Mouse (Mus musculus) midbrain, postnatal 0 days (tissue): Measurements from ENCODE around the gene Fryl. TPM values are rescaled to one million over a fixed set of nuclear protein-coding genes. Genes with fewer than 3 reads are reported as not detected.

Experiments used
- ATAC-seq: fragments of 200-750 bp; cut with Nextera tagmentation; 2 replicates; pipeline ENCODE4 v1.8.0; 2017; ENCODE audit warnings: moderate number of reproducible peaks, mild to moderate bottlenecking, moderate TSS enrichment, moderate library complexity; ENCODE audit not compliant: low FRiP score
- DNase-seq: peaks from one replicate; pipeline ENCODE4 v3.0.0-alpha.2; 2015; ENCODE audit warnings: low spot score
- H3K27ac ChIP-seq: fragments of 300-500 bp; sonication (generic); 2 replicates; pipeline ENCODE4 v1.5.1; 2014; ENCODE audit warnings: low read depth, mild to moderate bottlenecking, low read length, mixed read lengths
- H3K27me3 ChIP-seq: fragments of 300-500 bp; sonication (generic); 2 replicates; pipeline ENCODE4 v1.6.1; 2014; ENCODE audit warnings: low read length, control low read depth, mixed read lengths; ENCODE audit not compliant: insufficient read depth
- H3K36me3 ChIP-seq: fragments of 300-500 bp; sonication (generic); 2 replicates; pipeline ENCODE4 v1.6.1; 2014; ENCODE audit warnings: low read length, control low read depth, mixed read lengths; ENCODE audit not compliant: insufficient read depth
- H3K4me1 ChIP-seq: fragments of 300-500 bp; sonication (generic); 2 replicates; pipeline ENCODE4 v1.6.1; 2014; ENCODE audit warnings: mild to moderate bottlenecking, control low read depth, antibody characterized with exemption, low read length, mixed read lengths; ENCODE audit not compliant: insufficient read depth
- H3K4me2 ChIP-seq: fragments of 300-500 bp; sonication (generic); 2 replicates; pipeline ENCODE4 v1.6.1; 2014; ENCODE audit warnings: low read depth, mild to moderate bottlenecking, low read length, mixed read lengths; ENCODE audit not compliant: poor library complexity, severe bottlenecking
- H3K4me3 ChIP-seq: fragments of 300-500 bp; sonication (generic); 2 replicates; pipeline ENCODE4 v1.5.1; 2014; ENCODE audit warnings: low read depth, mild to moderate bottlenecking, low read length, moderate library complexity
- H3K9ac ChIP-seq: fragments of 300-500 bp; sonication (generic); replicated peaks from 2 replicates; pipeline ENCODE4 v1.6.1; 2014; ENCODE audit warnings: mild to moderate bottlenecking, low read length, moderate library complexity, mixed read lengths; ENCODE audit not compliant: poor library complexity, severe bottlenecking
- H3K9me3 ChIP-seq: fragments of 300-500 bp; sonication (generic); 2 replicates; pipeline ENCODE4 v1.6.1; 2016; ENCODE audit warnings: low read length, control low read depth
- CTCF ChIP-seq: IDR thresholded peaks from 2 replicates; pipeline ENCODE4 v1.5.1; 2016; ENCODE audit warnings: antibody characterized with exemption, mild to moderate bottlenecking
- WGBS: fragments of 180-500 bp; shearing (Covaris S2); extraction: QIAGEN DNeasy Blood & Tissue Kit; methylation state at CpG from one replicate; pipeline ENCODE4 v1.1.7; 2014; 5-methylcytosine and 5-hydroxymethylcytosine counted together
- polyA plus RNA-seq: library from polyadenylated mRNA; unstranded; fragments of >200 nt; fragmentation: Nextera tagmentation; extraction: Ambion mirVana; gene quantifications from 2 replicates; pipeline ENCODE4 v1.2.1, GENCODE M21; 2015
- total RNA-seq: library from RNA; depleted of rRNA; stranded (reverse); fragments of >200 nt; gene quantifications from 2 replicates; pipeline ENCODE4 v1.2.3, GENCODE M21; 2014; rRNA removed

The Fryl gene
- total and polyA plus RNA-seq, 2 experiments from 2014 or later, result 23.8 to 52.8 TPM

- no peaks in the 10 kb centered on the region for H3K9me3 ChIP-seq
- 96% methylated on average over 7 of the region's 7 CpGs for WGBS
- no peak within 1 kb of the TSS for H3K9ac ChIP-seq
- peaks cover 20% of the 10 kb centered on the region; the same call in 1 of the 2 replicates for H3K36me3 ChIP-seq
- DNase-seq (no peak), ATAC-seq (no peak)
- no peak within 1 kb of the TSS for H3K4me3 ChIP-seq
- no peak within 1 kb of the TSS for H3K27ac ChIP-seq
- TF ChIP-seq CTCF, result no peak
- H3K4me2 ChIP-seq, result no peak within 1 kb of the TSS
- H3K4me1 ChIP-seq, result no peaks in the 10 kb centered on the region
- H3K27me3 ChIP-seq, result no peaks in the 10 kb centered on the region
Observed at GRCm38 (mm10) chr5:72974602-72975001, 281.8 kb downstream of the Fryl start, which contains the start of gene Gm10135. Gene Gm10135 (minus strand): TSS chr5:72974702.

GRCm38 (mm10) chr5:72972934-72973333, 283.5 kb downstream of the Fryl start:
- no peaks in the 10 kb centered on the region for H3K4me1 ChIP-seq
- 37% methylated on average over 5 of the region's 5 CpGs for WGBS
- H3K27ac ChIP-seq, result no peak overlapping the region
- H3K36me3 ChIP-seq, result peaks cover 26% of the 10 kb centered on the region; the same call in 1 of the 2 replicates
- H3K4me2 ChIP-seq, result no peak overlapping the region
- H3K27me3 ChIP-seq, result no peaks in the 10 kb centered on the region
- no peaks in the 10 kb centered on the region for H3K9me3 ChIP-seq
- ATAC-seq, result 0 out of 2 replicates have a peak, but pooled peaks have one; percentile 34
- peak; percentile 31; the same call in 1 of the 2 replicates for TF ChIP-seq CTCF
- no peak overlapping the region for H3K4me3 ChIP-seq
- H3K9ac ChIP-seq, result no peak overlapping the region
- DNase-seq, result peak; percentile 44

GRCm38 (mm10) chr5:72972435-72972834, 284.0 kb downstream of the Fryl start:
- no peak for TF ChIP-seq CTCF
- no peak for ATAC-seq
- peaks cover 26% of the 10 kb centered on the region; the same call in 1 of the 2 replicates for H3K36me3 ChIP-seq
- no peak overlapping the region for H3K27ac ChIP-seq
- 49% methylated on average over 4 of the region's 4 CpGs for WGBS
- no peaks in the 10 kb centered on the region for H3K27me3 ChIP-seq
- no peak overlapping the region for H3K4me2 ChIP-seq
- H3K9me3 ChIP-seq, result no peaks in the 10 kb centered on the region
- no peak overlapping the region for H3K4me3 ChIP-seq
- no peaks in the 10 kb centered on the region for H3K4me1 ChIP-seq
- H3K9ac ChIP-seq, result no peak overlapping the region
- DNase-seq, result no peak

Other genes with a start within 250 kb of the Fryl start
- 17.0 and 19.9 TPM in 2 replicates for gene Slc10a4, start 249.7 kb downstream of the Fryl start, total RNA-seq
- gene Slc10a4, start 249.7 kb downstream of the Fryl start, polyA plus RNA-seq, result 24.4 and 32.6 TPM in 2 replicates
- 188 and 195 TPM in 2 replicates for gene Ociad1, start 36.2 kb upstream of the Fryl start, total RNA-seq
- gene Ociad1, start 36.2 kb upstream of the Fryl start, polyA plus RNA-seq, result 399 and 409 TPM in 2 replicates
- gene Ociad2, start 84.4 kb upstream of the Fryl start, total RNA-seq, result 11.3 and 15.2 TPM in 2 replicates
- 27.5 and 30.0 TPM in 2 replicates for gene Ociad2, start 84.4 kb upstream of the Fryl start, polyA plus RNA-seq
- 0.99 TPM in 1 of 2 replicates, not detected in the other for gene Cwh43, start 149.5 kb upstream of the Fryl start, total RNA-seq
- 0.62 and 0.85 TPM in 2 replicates for gene Cwh43, start 149.5 kb upstream of the Fryl start, polyA plus RNA-seq
- 31.1 and 33.7 TPM in 2 replicates for gene Dcun1d4, start 224.4 kb upstream of the Fryl start, total RNA-seq
- 43.7 and 46.2 TPM in 2 replicates for gene Dcun1d4, start 224.4 kb upstream of the Fryl start, polyA plus RNA-seq